Mouse (Mus musculus): Measurements from ENCODE around the gene Dolpp1.

The Dolpp1 gene

DNA sequence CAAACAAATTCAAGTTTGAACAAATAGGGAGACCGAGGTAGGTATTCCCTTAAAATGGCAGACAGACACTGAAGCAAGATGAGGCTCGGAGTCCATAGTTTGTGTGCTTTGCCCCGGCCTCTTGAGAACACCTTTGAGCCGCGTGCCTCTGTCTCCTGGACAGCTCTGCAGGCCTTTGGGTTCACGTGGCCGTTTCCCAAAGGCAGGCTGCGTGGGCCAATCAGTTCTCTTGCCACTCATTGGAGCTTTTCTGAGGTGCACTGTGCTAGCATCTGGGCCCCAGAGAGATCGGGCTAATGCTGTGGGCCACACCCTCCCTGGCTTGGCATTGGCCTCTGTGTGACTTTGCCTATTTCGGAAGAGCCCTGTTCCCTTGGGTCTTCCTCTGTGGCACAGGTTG is 16.2 kb upstream of the Dolpp1 start:
- no peak for DNase-seq (ENCODE audit: extremely low spot score, low read depth, low spot score)

DNA sequence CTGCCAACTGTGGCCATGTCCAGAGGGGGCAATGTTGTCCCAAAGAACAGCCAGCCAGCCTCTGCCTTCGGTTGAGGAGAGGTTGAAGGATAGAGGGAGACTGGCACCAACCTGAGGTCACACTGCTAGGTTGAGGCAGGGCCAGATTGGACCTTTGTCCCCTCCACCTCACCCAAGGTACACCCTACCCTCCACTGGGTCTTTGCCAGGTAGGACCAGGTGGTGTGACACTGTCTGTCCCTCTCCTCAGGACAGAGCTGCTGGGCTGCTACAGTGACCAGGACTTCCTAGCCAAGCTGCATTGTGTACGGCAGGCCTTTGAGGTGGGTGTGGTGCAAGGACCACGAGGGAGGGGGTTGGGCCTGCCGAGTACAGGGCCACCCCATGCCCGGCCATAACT is 14.3 kb upstream of the Dolpp1 start:
- DNase-seq (ENCODE audit: extremely low spot score, low read depth, low spot score), result no peak

DNA sequence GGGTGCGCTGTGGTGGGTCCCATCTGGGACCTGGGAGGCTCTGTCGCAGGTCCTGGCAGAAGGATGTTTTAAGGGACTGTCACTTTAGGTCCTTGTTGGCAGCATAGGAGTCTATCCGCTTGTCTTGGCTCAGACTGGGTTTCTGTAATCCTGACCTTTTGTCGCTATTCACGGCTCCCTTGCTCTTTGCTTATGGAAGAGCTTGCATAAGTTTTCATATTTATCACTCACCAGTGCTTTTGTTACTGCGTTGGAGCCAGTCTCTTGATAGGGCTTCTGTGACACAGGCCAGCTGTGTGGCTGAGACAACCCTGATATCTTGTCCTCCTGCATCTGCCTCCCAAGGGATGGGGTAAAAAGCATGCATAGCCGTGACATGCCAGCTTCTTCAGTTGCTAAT is 12.7 kb upstream of the Dolpp1 start:
- DNase-seq (ENCODE audit: extremely low spot score, low read depth, low spot score), result no peak

DNA sequence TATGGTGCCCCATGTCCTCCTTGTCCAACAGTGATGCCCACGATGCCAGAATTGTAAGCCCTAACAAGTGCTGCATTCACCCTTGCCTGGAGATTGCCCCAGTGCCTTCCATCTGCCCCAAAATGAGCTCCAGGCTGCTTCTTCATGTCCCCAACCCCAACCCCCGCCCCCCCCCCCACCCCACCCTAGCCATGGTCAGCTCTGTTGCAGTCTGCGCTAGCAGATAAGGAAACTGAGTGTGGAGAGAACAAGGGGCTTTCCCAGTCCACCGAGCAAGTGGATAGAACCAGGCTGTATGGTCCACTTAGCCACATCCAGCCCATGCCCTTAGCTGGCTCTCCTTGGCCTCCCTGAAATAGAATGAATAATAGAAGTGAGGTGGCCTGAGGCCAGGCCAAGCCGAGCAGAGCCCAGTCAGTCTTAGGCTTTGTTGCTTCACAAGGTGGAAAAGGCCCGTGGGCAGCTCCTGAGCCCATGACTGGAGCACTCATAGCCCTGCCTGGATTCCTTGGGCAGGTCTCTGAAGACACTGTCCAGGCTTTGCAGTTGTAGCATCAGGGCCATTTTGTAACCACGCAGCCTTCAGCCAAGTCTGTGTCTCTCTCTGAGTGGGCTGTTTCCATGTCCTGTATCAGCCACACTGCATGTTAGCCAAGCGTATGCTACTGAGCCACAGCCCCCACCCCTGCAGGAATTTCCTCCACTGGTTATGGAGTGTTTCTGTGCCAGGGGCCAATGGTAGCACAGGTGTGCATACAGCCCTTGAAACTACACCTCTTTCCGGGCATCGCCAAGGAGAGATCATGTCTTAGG is 11.3 kb upstream of the Dolpp1 start:
- no peak for DNase-seq (ENCODE audit: extremely low spot score, low read depth, low spot score)

DNA sequence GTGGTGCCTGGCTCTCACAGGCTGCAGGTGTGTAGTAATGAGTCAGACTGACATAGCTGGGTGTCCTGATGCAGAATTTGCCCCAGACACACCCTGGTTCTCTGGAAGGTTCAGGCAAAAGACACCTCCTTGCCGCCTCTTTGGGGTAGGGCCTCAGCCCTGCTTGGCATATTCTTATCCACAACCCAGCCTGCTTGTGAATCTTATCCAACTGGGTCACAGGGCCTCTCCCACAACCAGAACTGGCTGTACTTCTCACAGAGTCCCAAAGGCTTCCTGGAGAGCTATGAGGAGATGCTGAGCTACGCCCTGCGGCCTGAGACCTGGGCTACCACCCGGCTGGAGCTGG is 10.7 kb upstream of the Dolpp1 start:
- DNase-seq (ENCODE audit: extremely low spot score, low read depth, low spot score), result no peak

DNA sequence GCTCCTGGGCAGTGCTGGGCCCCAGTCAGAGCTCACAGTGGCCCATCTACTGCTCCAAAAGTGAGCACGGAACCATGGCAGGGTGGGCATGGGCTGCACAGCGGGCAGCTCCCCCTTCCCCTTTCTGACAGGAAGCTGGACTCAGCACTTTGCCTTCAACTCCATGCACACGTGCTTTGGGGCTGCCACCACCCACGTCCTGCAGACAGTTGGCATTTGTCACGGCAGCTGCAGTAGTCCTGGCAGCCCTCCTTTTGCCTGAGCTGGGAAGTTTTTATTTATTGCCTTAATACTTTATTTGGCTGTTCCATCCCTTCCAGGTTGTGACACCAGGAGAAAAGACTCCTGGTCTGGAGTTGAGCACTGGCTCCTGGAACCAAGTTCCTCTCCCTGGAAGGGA is 7.2 kb upstream of the Dolpp1 start:
- DNase-seq (ENCODE audit: extremely low spot score, low read depth, low spot score), result no peak

- DNase-seq (ENCODE audit: extremely low spot score, low read depth, low spot score), result no peak
These were observed 6.5 kb upstream of the Dolpp1 start for GRCm38 (mm10) chr2:30385591-30385990.

DNA sequence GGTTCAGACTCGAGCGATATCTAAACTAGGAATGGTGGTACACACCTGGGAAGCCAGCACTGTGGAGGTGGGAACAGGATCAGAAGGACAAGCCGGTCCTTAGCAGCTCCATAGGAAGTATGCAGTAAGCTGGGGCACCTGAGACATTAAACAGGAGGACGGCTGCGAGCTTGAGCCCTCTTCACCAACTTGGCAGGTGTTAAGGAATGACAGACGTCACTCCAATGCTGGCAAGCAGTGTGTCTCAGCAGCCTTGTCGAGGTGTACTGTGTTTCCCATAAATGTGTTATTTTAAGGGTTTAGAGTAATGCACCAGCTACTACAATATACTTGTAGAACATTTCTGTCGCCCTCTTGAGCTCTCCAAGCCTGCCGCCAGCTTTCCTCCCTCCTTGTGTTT is 5.1 kb upstream of the Dolpp1 start:
- no peak for DNase-seq (ENCODE audit: extremely low spot score, low read depth, low spot score)

- DNase-seq (ENCODE audit: extremely low spot score, low read depth, low spot score), result no peak
These were observed 3.1 kb upstream of the Dolpp1 start for GRCm38 (mm10) chr2:30389000-30389399.

- peak; percentile 50 for DNase-seq (ENCODE audit: extremely low spot score, low read depth, low spot score)
These were observed 719 bp downstream of the Dolpp1 start for GRCm38 (mm10) chr2:30392577-30393369.

DNA sequence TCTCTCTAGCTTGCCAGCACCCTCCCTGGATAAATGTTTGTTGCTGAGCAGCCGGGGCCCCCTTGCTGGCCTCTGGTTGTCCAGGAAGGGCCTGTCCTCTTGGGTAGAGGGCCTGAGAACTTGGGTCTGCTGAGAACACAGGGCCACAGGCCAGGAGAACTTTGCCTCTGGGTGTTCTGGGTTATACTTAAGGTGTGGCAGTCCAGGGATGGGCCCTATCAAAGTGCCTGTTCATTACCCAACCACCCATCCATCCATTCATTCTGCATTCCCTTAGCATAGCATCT is 1.3 kb downstream of the Dolpp1 start:
- no peak for DNase-seq (ENCODE audit: extremely low spot score, low read depth, low spot score)

DNA sequence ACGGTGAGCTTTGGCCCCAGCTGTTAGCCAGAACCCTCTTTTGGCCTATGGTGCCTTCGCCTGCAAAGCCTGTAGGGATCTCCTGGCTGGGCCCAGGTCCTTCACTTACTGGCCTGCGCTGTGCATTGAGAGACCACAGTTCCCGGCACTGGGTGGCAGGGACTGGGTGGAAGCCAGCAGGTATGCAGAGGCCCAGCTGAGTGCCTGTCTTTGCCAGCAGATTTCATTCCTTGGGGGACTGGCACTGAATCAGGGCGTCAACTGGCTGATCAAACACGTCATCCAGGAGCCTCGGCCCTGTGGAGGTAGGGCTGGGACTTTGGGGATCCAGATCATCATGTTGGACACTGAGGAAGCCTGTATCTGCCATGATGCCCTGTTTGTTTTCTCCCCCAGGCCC is 3.7 kb downstream of the Dolpp1 start:
- DNase-seq (ENCODE audit: extremely low spot score, low read depth, low spot score), result no peak

GRCm38 (mm10) chr2:30396246-30396645 is 4.2 kb downstream of the Dolpp1 start:
- DNase-seq (ENCODE audit: extremely low spot score, low read depth, low spot score), result no peak

- no peak for DNase-seq (ENCODE audit: extremely low spot score, low read depth, low spot score)
These were observed 6.0 kb downstream of the Dolpp1 start for GRCm38 (mm10) chr2:30397986-30398512.

DNA sequence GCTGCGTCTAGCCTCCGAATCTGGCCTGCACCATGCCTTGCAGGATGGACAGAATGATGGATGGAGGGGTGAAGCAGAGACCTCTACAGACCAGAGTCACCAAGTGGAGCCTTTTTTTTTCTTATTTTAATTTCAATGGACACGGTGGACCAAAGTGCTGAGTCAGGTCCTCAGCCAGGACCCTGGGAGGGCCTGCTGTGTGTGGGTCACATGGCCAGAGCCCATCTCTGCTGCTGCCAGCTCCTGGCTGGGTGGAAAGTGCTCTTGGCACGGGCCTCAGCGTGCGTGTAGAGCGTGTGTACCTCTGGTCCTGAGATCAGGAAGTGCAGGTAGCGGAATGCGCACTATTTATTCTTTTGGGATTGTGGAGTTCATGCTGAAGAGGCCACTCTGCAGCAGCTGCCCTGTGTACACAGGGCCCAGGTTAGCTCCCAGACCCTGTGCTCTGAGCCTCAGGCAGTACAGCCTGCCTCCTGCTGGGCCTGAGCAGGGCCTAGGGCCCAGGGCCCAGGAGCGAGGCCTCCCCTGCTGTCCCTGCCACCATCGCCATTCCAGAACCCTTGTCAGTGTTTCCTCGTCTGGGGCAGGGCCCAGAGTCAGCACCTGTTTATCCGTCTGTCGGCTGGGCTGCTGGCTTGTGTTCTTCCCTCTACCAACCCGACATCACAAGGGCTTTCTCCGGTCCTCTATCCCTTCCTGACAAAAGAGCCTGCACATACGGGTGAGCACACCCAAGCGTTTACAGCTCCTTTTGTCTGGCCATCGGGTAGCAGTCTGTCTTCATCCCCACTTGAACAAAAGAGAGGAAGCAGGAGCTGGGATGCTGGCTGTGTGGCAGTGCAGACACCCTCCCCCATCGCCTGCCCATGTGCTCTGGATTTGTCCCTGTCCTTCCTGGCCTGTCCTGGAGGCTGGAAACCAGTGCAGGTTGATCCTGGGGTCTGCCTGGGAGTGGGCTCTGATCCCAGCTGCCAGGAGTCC is 7.4 kb downstream of the Dolpp1 start:
- DNase-seq (ENCODE audit: extremely low spot score, low read depth, low spot score), result no peak

DNA sequence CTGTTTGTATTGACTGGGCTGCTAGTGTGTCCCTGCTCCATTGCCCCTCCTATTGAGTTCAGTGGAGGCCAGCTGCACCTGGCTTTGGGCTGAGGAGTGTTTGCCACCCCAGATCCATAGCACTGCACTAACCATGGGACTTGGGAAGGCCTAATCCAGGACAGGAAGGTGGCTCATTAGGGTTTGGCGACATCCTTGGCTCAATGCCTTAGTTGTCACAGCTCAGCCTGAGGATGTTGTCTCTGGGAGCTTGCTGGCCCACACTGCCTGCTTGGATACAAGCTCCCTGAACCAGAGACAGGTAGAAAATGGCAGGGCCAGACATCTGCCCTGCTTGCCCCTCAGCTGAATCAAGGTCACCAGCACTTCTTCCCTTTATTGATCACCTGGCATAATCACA is 9.5 kb downstream of the Dolpp1 start:
- no peak for DNase-seq (ENCODE audit: extremely low spot score, low read depth, low spot score)

- DNase-seq (ENCODE audit: extremely low spot score, low read depth, low spot score), result no peak
These were observed 10.3 kb downstream of the Dolpp1 start for GRCm38 (mm10) chr2:30402351-30402826.

DNA sequence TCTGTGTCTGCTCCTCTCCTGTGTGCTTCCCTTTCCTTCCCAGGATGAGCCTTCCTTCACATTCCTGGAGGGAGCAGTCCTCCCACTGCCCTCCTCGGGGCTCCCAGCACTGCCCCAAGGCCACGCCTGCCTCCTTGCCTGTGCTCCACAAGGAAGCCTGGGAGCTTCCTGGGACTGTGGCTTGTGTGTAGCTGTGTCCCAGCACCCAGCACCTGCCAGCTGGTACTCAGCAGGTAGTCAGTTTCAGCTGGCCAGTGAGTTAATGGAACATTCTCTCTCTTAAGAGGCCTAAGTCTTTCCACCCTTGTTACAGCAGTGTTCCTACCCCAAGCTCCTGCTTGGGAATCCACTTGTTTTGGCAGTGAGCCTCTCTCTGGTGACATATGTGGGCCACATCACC is 10.8 kb downstream of the Dolpp1 start:
- no peak for DNase-seq (ENCODE audit: extremely low spot score, low read depth, low spot score)

DNA sequence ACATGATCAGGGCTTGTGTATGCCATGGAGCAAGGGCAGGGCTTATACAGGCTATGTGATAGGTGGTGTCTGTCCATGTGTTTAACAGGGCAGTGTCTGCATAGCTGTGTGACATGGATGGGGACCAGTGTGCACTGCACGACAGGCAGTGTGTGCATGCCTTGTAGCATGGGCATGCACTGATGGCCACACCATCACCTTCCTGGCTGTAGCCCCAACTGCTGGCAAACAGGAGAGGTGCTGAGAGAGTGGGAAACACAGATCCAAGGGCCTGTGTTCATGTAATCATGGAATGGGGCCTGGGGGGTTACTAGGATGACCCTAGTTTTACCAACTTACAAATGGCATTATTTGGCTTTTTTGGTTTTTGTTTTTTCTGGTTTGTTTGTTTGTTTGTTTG is 11.8 kb downstream of the Dolpp1 start:
- DNase-seq (ENCODE audit: extremely low spot score, low read depth, low spot score), result no peak

GRCm38 (mm10) chr2:30407221-30407620 is 15.2 kb downstream of the Dolpp1 start:
- no peak for DNase-seq (ENCODE audit: extremely low spot score, low read depth, low spot score)

GRCm38 (mm10) chr2:30407778-30408177 is 15.7 kb downstream of the Dolpp1 start:
- DNase-seq (ENCODE audit: extremely low spot score, low read depth, low spot score), result no peak
